Mouse (Mus musculus) hindlimb bud, embryonic 11.5 days (tissue): ENCODE data around the gene Mob3c.

Source experiments
- DNase-seq: peaks from one replicate; pipeline ENCODE4 v3.0.0-alpha.2; 2012; ENCODE audit warnings: low read depth, low spot score; ENCODE audit errors: extremely low spot score

Gene Mob3c

DNA sequence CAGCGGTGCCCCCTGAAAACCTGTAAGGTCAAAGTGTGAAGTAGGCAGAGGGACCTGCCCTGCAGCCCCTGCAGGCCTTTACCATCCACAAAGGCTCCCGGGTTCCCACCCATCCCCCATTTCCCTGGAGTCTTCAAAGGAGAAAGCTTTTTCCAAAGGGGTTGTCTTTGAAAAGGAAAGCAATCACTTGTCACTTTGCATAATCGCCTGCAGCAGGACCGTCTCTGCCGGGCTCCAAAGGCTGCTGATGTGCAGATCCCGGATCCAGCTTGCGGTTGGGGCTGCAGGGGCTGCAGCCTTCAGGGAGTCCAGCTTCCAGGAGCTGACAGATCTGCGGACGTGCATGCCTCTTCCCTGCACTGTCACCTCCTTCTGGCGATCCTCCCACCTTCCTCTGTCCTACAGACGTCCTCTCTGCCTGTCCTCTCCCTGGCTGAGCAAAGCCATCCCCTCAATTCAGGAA lies 50.4 kb downstream of the Mob3c start:
- no peak for DNase-seq

DNA sequence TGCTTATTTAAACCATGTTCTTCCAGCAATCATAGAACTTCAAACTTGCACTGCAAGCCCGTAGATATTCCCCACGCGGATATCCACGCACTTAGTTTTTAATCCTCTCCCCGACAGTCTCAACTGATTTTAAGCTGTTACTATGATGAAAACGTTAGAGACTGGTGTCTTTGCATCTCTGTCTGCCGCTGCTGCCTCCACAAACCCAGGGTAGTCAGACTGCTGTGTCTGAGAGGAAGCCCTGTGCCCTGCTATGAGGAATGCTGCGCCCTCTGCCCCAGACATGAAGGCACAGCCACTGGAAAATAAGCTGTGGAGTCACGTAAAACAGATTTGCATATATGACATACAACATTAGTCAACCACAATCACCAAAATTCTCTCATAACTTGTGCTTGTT lies 50.9 kb downstream of the Mob3c start:
- DNase-seq: no peak

GRCm38 (mm10) chr4:115881183-115881582 lies 53.3 kb downstream of the Mob3c start:
- DNase-seq: no peak

DNA sequence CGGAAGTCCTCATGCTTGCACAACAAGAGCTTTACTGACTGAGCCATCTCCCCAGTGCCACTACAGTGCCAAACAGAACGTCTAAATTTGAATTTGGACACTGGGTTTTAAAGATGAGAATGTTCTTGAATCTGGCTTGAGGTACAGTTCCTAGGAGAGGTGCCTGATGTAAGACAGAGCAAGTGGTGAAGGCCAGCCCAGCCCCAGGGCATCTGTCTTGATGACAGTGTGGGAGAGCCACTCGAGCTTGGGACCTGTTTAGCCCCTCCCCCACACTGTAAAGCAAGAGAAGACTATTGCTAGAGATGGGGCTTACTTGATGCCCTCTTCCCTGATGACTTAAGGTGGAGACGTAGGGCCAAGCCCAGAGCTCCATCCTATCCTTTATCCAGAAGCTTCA lies 54.3 kb downstream of the Mob3c start:
- no peak for DNase-seq

- no peak for DNase-seq
These were observed 56.1 kb downstream of the Mob3c start, which contains the start of gene Kncn for GRCm38 (mm10) chr4:115884022-115884421. Kncn (plus strand) TSS chr4:115884400.
